21 mouse cellular contexts compared by ENCODE assay signal in genomic region chr3:53379519-53380181, GRCm38 (mm10).
A peak's percentile ranks its signal among the peaks of the same experiment; 100 is the strongest.
DNase-seq lines count a peak whose midpoint lies in the region; TF ChIP-seq lines count a peak whose summit lies in the region.
"Had no signal": no experiment of that assay in that cellular context is flagged by ENCODE, and none has a peak within 500 bp of the region (broad histone marks: within the 10 kb centered on the region; RNA-seq: fewer than 3 reads in every experiment).

No protein-coding gene starts in this region.

- no peak overlapping the region for H3K27ac ChIP-seq in gastrocnemius, adult 2 months
- no peak overlapping the region for H3K27ac ChIP-seq in kidney, adult 2 months (ENCODE audit: insufficient read depth, low read depth, low read length)
- H3K27ac ChIP-seq: heart, embryonic 15.5 days; hindbrain, embryonic 13.5 days; intestine, embryonic 15.5 days; liver, embryonic 14.5 days; neural tube, embryonic 12.5 days; stomach, postnatal 0 days had no signal

- no peaks in the 10 kb centered on the region for H3K79me3 ChIP-seq in C2C12 (ENCODE audit: low read depth)

- no peak for TF ChIP-seq POLR2A in kidney, adult 2 months (IDR thresholded peaks at IDR 0.05; ENCODE audit: low read depth, low read length)

- TF ChIP-seq CTCF in C2C12 (IDR thresholded peaks at IDR 0.05; ENCODE audit: control insufficient read depth, insufficient read depth, insufficient read length), result no peak
- no peak for TF ChIP-seq CTCF in gastrocnemius, adult 2 months (IDR thresholded peaks at IDR 0.05)
- TF ChIP-seq CTCF in kidney, adult 2 months (conservative IDR thresholded peaks at IDR 0.05; ENCODE audit: insufficient read depth, insufficient read length, low read depth, low read length), result no peak

- no peak overlapping the region for H3ac ChIP-seq in C2C12 (ENCODE audit: control insufficient read depth, insufficient read length, low read depth)

- no peaks in the 10 kb centered on the region for H3K4me1 ChIP-seq in kidney, adult 2 months (ENCODE audit: control insufficient read depth, insufficient read depth, low read length)
- H3K4me1 ChIP-seq: heart, embryonic 15.5 days; intestine, embryonic 15.5 days; megakaryocyte, embryonic 14.5 days; neural tube, embryonic 12.5 days had no signal

- H3K79me2 ChIP-seq in C2C12 (ENCODE audit: control insufficient read depth, insufficient read depth), result no peaks in the 10 kb centered on the region

- no peak overlapping the region for H3K4me3 ChIP-seq in C2C12 (ENCODE audit: insufficient read depth, poor library complexity, severe bottlenecking)
- no peak overlapping the region for H3K4me3 ChIP-seq in gastrocnemius, adult 2 months
- no peak overlapping the region for H3K4me3 ChIP-seq in kidney, adult 2 months (ENCODE audit: insufficient read depth, low read depth, low read length)
- H3K4me3 ChIP-seq: heart, embryonic 15.5 days; hindbrain, embryonic 13.5 days; intestine, embryonic 15.5 days; megakaryocyte, embryonic 14.5 days; neural tube, embryonic 12.5 days had no signal

- WGBS in kidney, adult 2 months, result 68% methylated on average over 4 of the region's 4 CpGs

- no peaks in the 10 kb centered on the region for H3K36me3 ChIP-seq in C2C12 (ENCODE audit: control insufficient read depth, insufficient read depth)
- H3K36me3 ChIP-seq in kidney, adult 2 months (ENCODE audit: control insufficient read depth, insufficient read depth, low read length), result no peaks in the 10 kb centered on the region
- H3K36me3 ChIP-seq: G1E; heart, embryonic 15.5 days; hindbrain, embryonic 13.5 days; intestine, embryonic 15.5 days; neural tube, embryonic 12.5 days had no signal

- no peaks in the 10 kb centered on the region for H3K27me3 ChIP-seq in C2C12 (ENCODE audit: control insufficient read depth, insufficient read depth, insufficient read length)
- H3K27me3 ChIP-seq in kidney, adult 2 months (replicated peaks; ENCODE audit: control insufficient read depth, insufficient read depth, low read length), result no peaks in the 10 kb centered on the region
- H3K27me3 ChIP-seq: heart, embryonic 15.5 days; hindbrain, embryonic 13.5 days; intestine, embryonic 15.5 days; neural tube, embryonic 12.5 days had no signal

- peak; percentile 30 for DNase-seq in layer of hippocampus, adult 11-12 months (ENCODE audit: low spot score)
- no peak for DNase-seq in layer of hippocampus, postnatal 25 days (ENCODE audit: extremely low spot score in 1 of 2, low spot score in 1 of 2)
- DNase-seq in frontal cortex, postnatal 36 days (ENCODE audit: low spot score in 2 of 2), result peak; percentile 46 to 51
- DNase-seq in left cerebral cortex, postnatal 36 days (ENCODE audit: low spot score in 2 of 2), result peak; percentile 33 to 37
- DNase-seq in gastrocnemius, adult 2 months, result no peak
- DNase-seq in kidney, adult 2 months, result no peak
- DNase-seq: adrenal gland, postnatal 10 days; cerebellum, adult 9-10 months; embryo, embryonic 11 days; heart, adult 18-20 months; kidney, postnatal 14 days; thymus, postnatal 4 days had no signal

- intact Hi-C loops in left cerebral cortex, postnatal 36 days (cut with DNase I), result no loop called here
- intact Hi-C loops in gastrocnemius, adult 2 months (cut with DNase I), result no loop called here

TF ChIP-seq in C2C12, 6 proteins besides CTCF, POLR2A, EP300 and RAD21:
- TF ChIP-seq FOSL1 (IDR thresholded peaks at IDR 0.05; ENCODE audit: insufficient read depth, low read length, poor library complexity, severe bottlenecking) (peak; percentile 27), USF1 (IDR thresholded peaks at IDR 0.05; ENCODE audit: low read depth) (no peak), MAX (IDR thresholded peaks at IDR 0.05) (no peak)

Comparison
In these comparisons a context has a peak if more than half of its experiments do, and no peak if none do; other contexts are left out.
1. DNase-seq: peak in layer of hippocampus, adult 11-12 months (single experiment), frontal cortex, postnatal 36 days (2 of 2) and left cerebral cortex, postnatal 36 days (2 of 2); none in layer of hippocampus, postnatal 25 days (0 of 2), gastrocnemius, adult 2 months (single experiment) and kidney, adult 2 months (single experiment).